Mouse (Mus musculus): ENCODE measurements around the gene Rbbp9. TPM values are rescaled to one million over a fixed set of nuclear protein-coding genes. Genes with fewer than 3 reads are reported as not detected.

Rbbp9 gene
- polyA plus RNA-seq, 1 experiment = 33.6 TPM

GRCm38 (mm10) chr2:144547559-144547958 is 3.1 kb downstream of the Rbbp9 start:
- TF ChIP-seq CTCF (IDR thresholded peaks at IDR 0.05; ENCODE audit: borderline replicate concordance, insufficient read depth, low read length) = no peak
- TF ChIP-seq POLR2A (IDR thresholded peaks at IDR 0.05; ENCODE audit: low read depth, low read length) = no peak
- no peak overlapping the region for H3K4me3 ChIP-seq (ENCODE audit: insufficient read depth, low read length)
- H3K4me1 ChIP-seq (ENCODE audit: control insufficient read depth, insufficient read depth, low read length) = no peaks in the 10 kb centered on the region
- no peak overlapping the region for H3K27ac ChIP-seq (ENCODE audit: insufficient read depth, low read length)

- H3K4me3 ChIP-seq (ENCODE audit: insufficient read depth, low read length) = no peak overlapping the region
- TF ChIP-seq CTCF (IDR thresholded peaks at IDR 0.05; ENCODE audit: borderline replicate concordance, insufficient read depth, low read length) (no peak), POLR2A (IDR thresholded peaks at IDR 0.05; ENCODE audit: low read depth, low read length) (no peak)
- H3K4me1 ChIP-seq (ENCODE audit: control insufficient read depth, insufficient read depth, low read length) = no peaks in the 10 kb centered on the region
- no peak overlapping the region for H3K27ac ChIP-seq (ENCODE audit: insufficient read depth, low read length)
Measured at GRCm38 (mm10) chr2:144545481-144545880, 5.2 kb downstream of the Rbbp9 start.

- no peaks in the 10 kb centered on the region for H3K4me1 ChIP-seq (ENCODE audit: control insufficient read depth, insufficient read depth, low read length)
- TF ChIP-seq CTCF (IDR thresholded peaks at IDR 0.05; ENCODE audit: borderline replicate concordance, insufficient read depth, low read length) = no peak
- no peak for TF ChIP-seq POLR2A (IDR thresholded peaks at IDR 0.05; ENCODE audit: low read depth, low read length)
- H3K27ac ChIP-seq (ENCODE audit: insufficient read depth, low read length) = no peak overlapping the region
- no peak overlapping the region for H3K4me3 ChIP-seq (ENCODE audit: insufficient read depth, low read length)
Measured at GRCm38 (mm10) chr2:144545061-144545460, 5.6 kb downstream of the Rbbp9 start.

GRCm38 (mm10) chr2:144544630-144545029 is 6.0 kb downstream of the Rbbp9 start:
- H3K4me3 ChIP-seq (ENCODE audit: insufficient read depth, low read length) = no peak overlapping the region
- no peak overlapping the region for H3K27ac ChIP-seq (ENCODE audit: insufficient read depth, low read length)
- no peaks in the 10 kb centered on the region for H3K4me1 ChIP-seq (ENCODE audit: control insufficient read depth, insufficient read depth, low read length)
- no peak for TF ChIP-seq POLR2A (IDR thresholded peaks at IDR 0.05; ENCODE audit: low read depth, low read length)
- no peak for TF ChIP-seq CTCF (IDR thresholded peaks at IDR 0.05; ENCODE audit: borderline replicate concordance, insufficient read depth, low read length)

- no peak for TF ChIP-seq POLR2A (IDR thresholded peaks at IDR 0.05; ENCODE audit: low read depth, low read length)
- TF ChIP-seq CTCF (IDR thresholded peaks at IDR 0.05; ENCODE audit: borderline replicate concordance, insufficient read depth, low read length) = no peak
- Histone ChIP-seq H3K4me1 (ENCODE audit: control insufficient read depth, insufficient read depth, low read length) (no peaks in the 10 kb centered on the region), H3K27ac (ENCODE audit: insufficient read depth, low read length) (no peak overlapping the region)
Measured at GRCm38 (mm10) chr2:144543670-144544069, 7.0 kb downstream of the Rbbp9 start.

GRCm38 (mm10) chr2:144541246-144541645 is 9.4 kb downstream of the Rbbp9 start:
- TF ChIP-seq POLR2A (IDR thresholded peaks at IDR 0.05; ENCODE audit: low read depth, low read length) (no peak), CTCF (IDR thresholded peaks at IDR 0.05; ENCODE audit: borderline replicate concordance, insufficient read depth, low read length) (no peak)
- Histone ChIP-seq H3K27ac (ENCODE audit: insufficient read depth, low read length) (no peak overlapping the region), H3K4me3 (ENCODE audit: insufficient read depth, low read length) (no peak overlapping the region), H3K4me1 (ENCODE audit: control insufficient read depth, insufficient read depth, low read length) (no peaks in the 10 kb centered on the region)

More at GRCm38 (mm10) chr2:144543670-144544069, 7.0 kb downstream of the Rbbp9 start:
- H3K4me3 ChIP-seq (ENCODE audit: insufficient read depth, low read length) = no peak overlapping the region

GRCm38 (mm10) chr2:144537123-144537522 is 13.5 kb downstream of the Rbbp9 start:
- H3K4me3 ChIP-seq (ENCODE audit: insufficient read depth, low read length) = no peak overlapping the region
- H3K4me1 ChIP-seq (ENCODE audit: control insufficient read depth, insufficient read depth, low read length) = no peaks in the 10 kb centered on the region
- TF ChIP-seq CTCF (IDR thresholded peaks at IDR 0.05; ENCODE audit: borderline replicate concordance, insufficient read depth, low read length) = no peak
- TF ChIP-seq POLR2A (IDR thresholded peaks at IDR 0.05; ENCODE audit: low read depth, low read length) = no peak
- no peak overlapping the region for H3K27ac ChIP-seq (ENCODE audit: insufficient read depth, low read length)

- peak overlapping the region; percentile 78; the same call in 1 of the 2 replicates for H3K27ac ChIP-seq (ENCODE audit: insufficient read depth, low read length)
- TF ChIP-seq CTCF (IDR thresholded peaks at IDR 0.05; ENCODE audit: borderline replicate concordance, insufficient read depth, low read length) (no peak), POLR2A (IDR thresholded peaks at IDR 0.05; ENCODE audit: low read depth, low read length) (no peak)
- H3K4me1 ChIP-seq (ENCODE audit: control insufficient read depth, insufficient read depth, low read length) = peaks cover 6% of the 10 kb centered on the region; the same call in 1 of the 2 replicates
- H3K4me3 ChIP-seq (ENCODE audit: insufficient read depth, low read length) = peak overlapping the region; percentile 89
Measured at GRCm38 (mm10) chr2:144527821-144528174, 22.9 kb downstream of the Rbbp9 start.

- H3K27ac ChIP-seq (ENCODE audit: insufficient read depth, low read length) = peak within 1 kb of the TSS; percentile 78
- TF ChIP-seq CTCF (IDR thresholded peaks at IDR 0.05; ENCODE audit: borderline replicate concordance, insufficient read depth, low read length) = no peak
- TF ChIP-seq POLR2A (IDR thresholded peaks at IDR 0.05; ENCODE audit: low read depth, low read length) = peak; percentile 61
- peak within 1 kb of the TSS; percentile 89 for H3K4me3 ChIP-seq (ENCODE audit: insufficient read depth, low read length)
- H3K4me1 ChIP-seq (ENCODE audit: control insufficient read depth, insufficient read depth, low read length) = peaks cover 6% of the 10 kb centered on the region; the same call in 1 of the 2 replicates
Measured at GRCm38 (mm10) chr2:144526981-144527820, 23.5 kb downstream of the Rbbp9 start, which contains the start of the genes Dzank1 and Polr3f. TSS of gene Dzank1 (minus strand) at chr2:144527414. TSS of gene Polr3f (plus strand) at chr2:144527718.

- H3K4me3 ChIP-seq (ENCODE audit: insufficient read depth, low read length) = no peak overlapping the region
- no peak for TF ChIP-seq POLR2A (IDR thresholded peaks at IDR 0.05; ENCODE audit: low read depth, low read length)
- TF ChIP-seq CTCF (IDR thresholded peaks at IDR 0.05; ENCODE audit: borderline replicate concordance, insufficient read depth, low read length) = no peak
- peaks cover 6% of the 10 kb centered on the region; the same call in 1 of the 2 replicates for H3K4me1 ChIP-seq (ENCODE audit: control insufficient read depth, insufficient read depth, low read length)
- no peak overlapping the region for H3K27ac ChIP-seq (ENCODE audit: insufficient read depth, low read length)
Measured at GRCm38 (mm10) chr2:144525856-144526255, 24.8 kb downstream of the Rbbp9 start.
